Mouse (Mus musculus) forebrain, embryonic 10.5 days (tissue): ENCODE results near the gene Gucy2d. TPM values are rescaled to one million over a fixed set of nuclear protein-coding genes. Genes with fewer than 3 reads are reported as not detected.

ENCODE experiments used
- DNase-seq: peaks from one replicate; pipeline ENCODE4 v3.0.0-alpha.2; 2017; ENCODE audit warnings: low spot score; ENCODE audit errors: extremely low spot score
- H3K27ac ChIP-seq: fragments of 300-500 bp; sonication (generic); 2 replicates; pipeline ENCODE4 v1.5.1; 2016; ENCODE audit warnings: mild to moderate bottlenecking
- H3K27me3 ChIP-seq: fragments of 300-500 bp; sonication (generic); 2 replicates; pipeline ENCODE4 v1.6.1; 2016; ENCODE audit warnings: mild to moderate bottlenecking; ENCODE audit not compliant: poor library complexity, severe bottlenecking
- H3K36me3 ChIP-seq: fragments of 300-500 bp; sonication (generic); replicated peaks from 2 replicates; pipeline ENCODE4 v1.6.1; 2016; ENCODE audit warnings: mild to moderate bottlenecking, moderate library complexity
- H3K4me1 ChIP-seq: fragments of 300-500 bp; sonication (generic); 2 replicates; pipeline ENCODE4 v1.6.1; 2016
- H3K4me3 ChIP-seq: fragments of 300-500 bp; sonication (generic); 2 replicates; pipeline ENCODE4 v1.5.1; 2016; ENCODE audit warnings: mild to moderate bottlenecking, moderate library complexity
- H3K9me3 ChIP-seq: fragments of 300-500 bp; sonication (generic); 2 replicates; pipeline ENCODE4 v1.6.1; 2016; ENCODE audit warnings: mild to moderate bottlenecking, moderate library complexity
- WGBS: fragments of 180-500 bp; shearing (Covaris S2); methylation state at CpG from one replicate; pipeline ENCODE4 v1.1.7; 2016; 5-methylcytosine and 5-hydroxymethylcytosine counted together
- polyA plus RNA-seq: library from polyadenylated mRNA; unstranded; fragments of >200 nt; fragmentation: Nextera tagmentation; extraction: Ambion mirVana; gene quantifications from 2 replicates; pipeline ENCODE4 v1.2.1, GENCODE M21; 2016

Gene Gucy2d
- polyA plus RNA-seq, 1 experiment from 2014 or later: not detected

GRCm38 (mm10) chr7:98522576-98522975, 82.4 kb downstream of the Gucy2d start:
- 89% methylated on average over 5 of the region's 5 CpGs for WGBS
- no peak for DNase-seq
- H3K27ac ChIP-seq: no peak overlapping the region
- H3K27me3 ChIP-seq: no peaks in the 10 kb centered on the region
- H3K36me3 ChIP-seq: no peaks in the 10 kb centered on the region
- no peaks in the 10 kb centered on the region for H3K9me3 ChIP-seq
- no peak overlapping the region for H3K4me3 ChIP-seq
- peaks cover 17% of the 10 kb centered on the region for H3K4me1 ChIP-seq

- no peaks in the 10 kb centered on the region for H3K9me3 ChIP-seq
- no peaks in the 10 kb centered on the region for H3K36me3 ChIP-seq
- no peak overlapping the region for H3K27ac ChIP-seq
- peaks cover 17% of the 10 kb centered on the region for H3K4me1 ChIP-seq
- no peak for DNase-seq
- H3K4me3 ChIP-seq: no peak overlapping the region
- 84% methylated on average over 8 of the region's 8 CpGs for WGBS
- no peaks in the 10 kb centered on the region for H3K27me3 ChIP-seq
Measured at GRCm38 (mm10) chr7:98523070-98523812, 83.0 kb downstream of the Gucy2d start.

- no peak for DNase-seq
- no peak overlapping the region for H3K4me3 ChIP-seq
- WGBS: 15% methylated on average over 7 of the region's 7 CpGs
- no peaks in the 10 kb centered on the region for H3K36me3 ChIP-seq
- no peaks in the 10 kb centered on the region for H3K9me3 ChIP-seq
- 0 out of 2 replicates have a peak overlapping the region, but pooled peaks have one; percentile 5 for H3K27ac ChIP-seq
- no peaks in the 10 kb centered on the region for H3K27me3 ChIP-seq
- H3K4me1 ChIP-seq: peaks cover 17% of the 10 kb centered on the region
Measured at GRCm38 (mm10) chr7:98523813-98524361, 83.7 kb downstream of the Gucy2d start.

DNA sequence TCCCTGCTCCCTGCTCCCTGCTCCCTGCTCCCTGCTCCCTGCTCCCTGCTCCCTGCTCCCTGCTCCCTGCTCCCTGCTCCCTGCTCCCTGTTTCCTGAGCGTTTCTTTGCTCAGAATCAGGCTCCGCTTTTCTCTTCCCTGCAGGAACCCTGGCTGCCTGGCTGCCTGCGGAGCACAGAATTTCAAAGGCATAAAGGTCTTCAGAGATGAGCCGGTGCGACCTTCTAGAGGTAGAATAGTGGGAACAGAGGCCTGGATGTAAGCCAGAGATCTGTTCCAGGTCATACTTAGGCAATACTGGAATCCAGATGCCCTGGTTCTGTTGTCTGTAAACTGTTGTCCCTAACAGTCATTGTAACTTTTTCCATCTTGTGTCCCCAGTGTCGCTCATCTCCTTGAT, 84.2 kb downstream of the Gucy2d start:
- H3K4me3 ChIP-seq: no peak overlapping the region
- DNase-seq: no peak
- peaks cover 17% of the 10 kb centered on the region for H3K4me1 ChIP-seq
- WGBS: 31% methylated on average over 6 of the region's 6 CpGs
- H3K9me3 ChIP-seq: no peaks in the 10 kb centered on the region
- H3K27me3 ChIP-seq: no peaks in the 10 kb centered on the region
- H3K27ac ChIP-seq: 0 out of 2 replicates have a peak overlapping the region, but pooled peaks have one; percentile 5
- H3K36me3 ChIP-seq: no peaks in the 10 kb centered on the region

- no peak for DNase-seq
- H3K4me1 ChIP-seq: peaks cover 17% of the 10 kb centered on the region
- H3K27ac ChIP-seq: no peak overlapping the region
- no peaks in the 10 kb centered on the region for H3K27me3 ChIP-seq
- WGBS: 85% methylated on average over 6 of the region's 6 CpGs
- H3K9me3 ChIP-seq: no peaks in the 10 kb centered on the region
- H3K36me3 ChIP-seq: no peaks in the 10 kb centered on the region
- no peak overlapping the region for H3K4me3 ChIP-seq
Measured at GRCm38 (mm10) chr7:98524869-98525699, 84.9 kb downstream of the Gucy2d start.

Other genes starting within 250 kb of the Gucy2d start
- gene B3gnt6, start 240.9 kb upstream of the Gucy2d start, polyA plus RNA-seq: 0.06 TPM in 1 of 2 replicates, not detected in the other
- 22.3 and 22.4 TPM in 2 replicates for gene Acer3, start 119.2 kb upstream of the Gucy2d start, polyA plus RNA-seq
- gene Tsku, start 79.1 kb upstream of the Gucy2d start, polyA plus RNA-seq: 8.7 and 9.3 TPM in 2 replicates
- 4.7 and 4.8 TPM in 2 replicates for gene Lrrc32, start 48.9 kb downstream of the Gucy2d start, polyA plus RNA-seq
- 40.6 and 43.0 TPM in 2 replicates for gene Emsy, start 216.4 kb downstream of the Gucy2d start, polyA plus RNA-seq